12 mouse cellular contexts compared by ENCODE assay signal in the genomic region with DNA sequence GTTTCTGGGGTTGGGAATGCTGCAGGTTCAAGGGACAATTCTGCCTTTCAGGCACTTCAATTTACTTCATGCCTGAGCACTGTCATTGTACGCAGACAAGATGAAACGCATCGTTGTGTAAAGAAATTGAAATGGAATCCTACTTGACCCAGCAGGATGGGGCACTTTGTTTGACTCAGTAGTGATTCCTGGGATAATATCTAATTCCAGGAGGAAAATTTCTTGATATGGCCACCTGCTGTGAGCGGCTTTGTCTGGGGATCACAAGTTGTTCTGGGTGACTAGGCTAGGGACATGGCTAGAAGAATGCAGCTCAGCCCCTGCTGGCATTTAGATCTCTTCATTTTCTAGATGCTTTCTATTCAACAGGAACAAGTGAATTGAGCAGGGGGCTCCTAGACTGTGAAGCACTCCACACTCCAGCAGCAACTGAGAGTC.
DNase-seq lines count a peak whose midpoint lies in the region; ATAC-seq and TF ChIP-seq lines count a peak whose summit lies in the region.
"Had no signal": no experiment of that assay in that cellular context is flagged by ENCODE, and none has a peak within 500 bp of the region (broad histone marks: within the 10 kb centered on the region; RNA-seq: fewer than 3 reads in every experiment).

No protein-coding gene starts in this region.

- H3K4me1 ChIP-seq in forebrain, embryonic 10.5 days = peaks cover 23% of the 10 kb centered on the region
- H3K4me1 ChIP-seq in forebrain, postnatal 0 days (ENCODE audit: insufficient read depth) = no peaks in the 10 kb centered on the region
- H3K4me1 ChIP-seq in hindbrain, embryonic 13.5 days (replicated peaks) = peaks cover 5% of the 10 kb centered on the region
- no peaks in the 10 kb centered on the region for H3K4me1 ChIP-seq in midbrain, postnatal 0 days (ENCODE audit: insufficient read depth, low read length)

- H3K4me2 ChIP-seq in forebrain, postnatal 0 days (ENCODE audit: low read depth) = no peak overlapping the region
- peak overlapping the region; percentile 6; the same call in 1 of the 2 replicates for H3K4me2 ChIP-seq in hindbrain, embryonic 13.5 days
- no peak overlapping the region for H3K4me2 ChIP-seq in midbrain, postnatal 0 days (ENCODE audit: low read depth, low read length, poor library complexity, severe bottlenecking)

- no peaks in the 10 kb centered on the region for H3K9me3 ChIP-seq in forebrain, embryonic 10.5 days
- no peaks in the 10 kb centered on the region for H3K9me3 ChIP-seq in forebrain, postnatal 0 days (ENCODE audit: low read length)
- H3K9me3 ChIP-seq in hindbrain, embryonic 13.5 days = no peaks in the 10 kb centered on the region
- H3K9me3 ChIP-seq in midbrain, postnatal 0 days (ENCODE audit: low read length) = no peaks in the 10 kb centered on the region

- H3K27ac ChIP-seq in forebrain, embryonic 10.5 days = peak overlapping the region; percentile 4; the same call in 1 of the 2 replicates
- H3K27ac ChIP-seq in forebrain, postnatal 0 days (ENCODE audit: low read depth, low read length) = no peak overlapping the region
- no peak overlapping the region for H3K27ac ChIP-seq in hindbrain, embryonic 13.5 days
- H3K27ac ChIP-seq in midbrain, postnatal 0 days (ENCODE audit: low read depth, low read length) = no peak overlapping the region
- H3K27ac ChIP-seq: macrophage had no signal

- H3K27me3 ChIP-seq in forebrain, embryonic 10.5 days (ENCODE audit: poor library complexity, severe bottlenecking) = no peaks in the 10 kb centered on the region; the same call in 1 of the 2 replicates
- no peaks in the 10 kb centered on the region for H3K27me3 ChIP-seq in forebrain, postnatal 0 days (ENCODE audit: insufficient read depth, low read length)
- H3K27me3 ChIP-seq in hindbrain, embryonic 13.5 days = no peaks in the 10 kb centered on the region
- peaks cover 14% of the 10 kb centered on the region for H3K27me3 ChIP-seq in midbrain, postnatal 0 days (ENCODE audit: insufficient read depth, low read length)

- H3K9ac ChIP-seq in forebrain, postnatal 0 days = no peak overlapping the region
- no peak overlapping the region for H3K9ac ChIP-seq in hindbrain, embryonic 13.5 days
- no peak overlapping the region for H3K9ac ChIP-seq in midbrain, postnatal 0 days (replicated peaks; ENCODE audit: low read length, poor library complexity, severe bottlenecking)

- no peak for TF ChIP-seq CTCF in forebrain, postnatal 0 days (IDR thresholded peaks at IDR 0.05; ENCODE audit: low read depth)
- TF ChIP-seq CTCF in midbrain, postnatal 0 days (IDR thresholded peaks at IDR 0.05) = no peak

- H3K4me3 ChIP-seq in forebrain, embryonic 10.5 days = no peak overlapping the region; the same call in 1 of the 2 replicates
- no peak overlapping the region for H3K4me3 ChIP-seq in forebrain, postnatal 0 days (ENCODE audit: low read depth, low read length)
- H3K4me3 ChIP-seq in hindbrain, embryonic 13.5 days = no peak overlapping the region
- no peak overlapping the region for H3K4me3 ChIP-seq in midbrain, postnatal 0 days (ENCODE audit: low read depth, low read length)
- H3K4me3 ChIP-seq: erythroblast, embryonic 14.5 days had no signal

- H3K36me3 ChIP-seq in forebrain, embryonic 10.5 days (replicated peaks) = no peaks in the 10 kb centered on the region
- H3K36me3 ChIP-seq in forebrain, postnatal 0 days (ENCODE audit: insufficient read depth) = no peaks in the 10 kb centered on the region
- no peaks in the 10 kb centered on the region for H3K36me3 ChIP-seq in hindbrain, embryonic 13.5 days
- no peaks in the 10 kb centered on the region for H3K36me3 ChIP-seq in midbrain, postnatal 0 days (ENCODE audit: insufficient read depth, low read length)

- ATAC-seq in forebrain, postnatal 0 days = no peak
- no peak for ATAC-seq in hindbrain, embryonic 13.5 days (ENCODE audit: low FRiP score)
- ATAC-seq in midbrain, postnatal 0 days (ENCODE audit: low FRiP score) = no peak
- ATAC-seq in activated CD4-positive, CD25-positive, alpha-beta regulatory T cell, adult 4 months = no peak
- ATAC-seq in megakaryocyte, adult 5-6 weeks (ENCODE audit: poor library complexity, severe bottlenecking) = no peak

- 20% methylated on average over 4 of the region's 4 CpGs for WGBS in forebrain, embryonic 10.5 days
- 15% methylated on average over 4 of the region's 4 CpGs for WGBS in forebrain, postnatal 0 days
- WGBS in hindbrain, embryonic 13.5 days = 20% methylated on average over 4 of the region's 4 CpGs
- WGBS in midbrain, postnatal 0 days = 17% methylated on average over 4 of the region's 4 CpGs

- DNase-seq in forebrain, embryonic 10.5 days (ENCODE audit: extremely low spot score, low spot score) = peak; percentile 76
- no peak for DNase-seq in forebrain, postnatal 0 days
- DNase-seq in embryo, embryonic 10.5 days (ENCODE audit: low spot score) = peak; percentile 73
- DNase-seq in midbrain, postnatal 0 days (ENCODE audit: low spot score) = peak; percentile 6
- no peak for DNase-seq in layer of hippocampus, adult 9-10 months (ENCODE audit: low spot score)
- DNase-seq: cerebellum, adult 9-11 months; gastrocnemius, postnatal 25 days had no signal

Comparison
In these comparisons a context has a peak if more than half of its experiments do, and no peak if none do; other contexts are left out.
1. DNase-seq: peak in forebrain, embryonic 10.5 days (single experiment), embryo, embryonic 10.5 days (single experiment) and midbrain, postnatal 0 days (single experiment); none in forebrain, postnatal 0 days (single experiment) and layer of hippocampus, adult 9-10 months (single experiment).